Mouse (Mus musculus) intestine, embryonic 14.5 days (tissue): ENCODE measurements at regions not wholly inside any gene's neighbourhood (a gene's known extent, or its start where the extent isn't known, plus 50 kb on each side); places are given as distances from the start of the nearest gene placed in this dataset.

ENCODE experiments used
- ATAC-seq: fragments of 200-750 bp; cut with Nextera tagmentation; replicated peaks from 2 replicates; pipeline ENCODE4 v1.8.0; 2017; ENCODE audit warnings: low read depth, moderate number of reproducible peaks, moderate TSS enrichment, moderate library complexity; ENCODE audit not compliant: low FRiP score, low TSS enrichment
- DNase-seq: peaks from one replicate; pipeline ENCODE4 v3.0.0-alpha.2; 2018; ENCODE audit warnings: low spot score
- H3K27ac ChIP-seq: fragments of 300-500 bp; sonication (generic); 2 replicates; pipeline ENCODE4 v1.5.1; 2014; ENCODE audit warnings: low read depth, mild to moderate bottlenecking, control low read depth
- H3K27me3 ChIP-seq: fragments of 300-500 bp; sonication (generic); replicated peaks from 2 replicates; pipeline ENCODE4 v1.6.1; 2014; ENCODE audit warnings: low read length, control low read depth; ENCODE audit not compliant: control insufficient read depth, insufficient read depth
- H3K36me3 ChIP-seq: fragments of 300-500 bp; sonication (generic); 2 replicates; pipeline ENCODE4 v1.6.1; 2014; ENCODE audit warnings: low read length, control low read depth; ENCODE audit not compliant: control insufficient read depth, insufficient read depth
- H3K4me1 ChIP-seq: fragments of 300-500 bp; sonication (generic); replicated peaks from 2 replicates; pipeline ENCODE4 v1.6.1; 2014; ENCODE audit warnings: low read length, control low read depth, mixed read lengths; ENCODE audit not compliant: control insufficient read depth, insufficient read depth
- H3K4me2 ChIP-seq: fragments of 300-500 bp; sonication (generic); 2 replicates; pipeline ENCODE4 v1.6.1; 2014; ENCODE audit warnings: low read length
- H3K4me3 ChIP-seq: fragments of 300-500 bp; sonication (generic); 2 replicates; pipeline ENCODE4 v1.5.1; 2014; ENCODE audit warnings: low read depth, low read length, control low read depth, mixed read lengths
- H3K9ac ChIP-seq: fragments of 300-500 bp; sonication (generic); 2 replicates; pipeline ENCODE4 v1.6.1; 2014; ENCODE audit warnings: mild to moderate bottlenecking, low read length
- H3K9me3 ChIP-seq: fragments of 300-500 bp; sonication (generic); 2 replicates; pipeline ENCODE4 v1.6.1; 2016; ENCODE audit warnings: low read length, control low read depth; ENCODE audit not compliant: control insufficient read depth
- WGBS: fragments of 180-500 bp; shearing (Covaris S2); extraction: QIAGEN DNeasy Blood & Tissue Kit; methylation state at CpG from one replicate; pipeline ENCODE4 v1.1.7; 2014; 5-methylcytosine and 5-hydroxymethylcytosine counted together

GRCm38 (mm10) chr3:132237344-132237743 lies 152.3 kb downstream of the Dkk2 start:
- 79% methylated on average over 3 of the region's 3 CpGs for WGBS
- H3K36me3 ChIP-seq = no peaks in the 10 kb centered on the region
- DNase-seq = no peak
- H3K4me3 ChIP-seq = no peak overlapping the region
- H3K9me3 ChIP-seq = no peaks in the 10 kb centered on the region
- no peaks in the 10 kb centered on the region for H3K27me3 ChIP-seq
- no peak overlapping the region for H3K27ac ChIP-seq
- no peaks in the 10 kb centered on the region for H3K4me1 ChIP-seq
- H3K4me2 ChIP-seq = no peak overlapping the region
- H3K9ac ChIP-seq = no peak overlapping the region
- no peak for ATAC-seq

GRCm38 (mm10) chr3:132257834-132258233 lies 172.7 kb downstream of the Dkk2 start:
- ATAC-seq (no peak), DNase-seq (no peak)
- Histone ChIP-seq H3K4me3 (no peak overlapping the region), H3K4me1 (no peaks in the 10 kb centered on the region), H3K27me3 (no peaks in the 10 kb centered on the region), H3K9me3 (0 out of 2 replicates have a peak, but pooled peaks cover 10% of the 10 kb centered on the region), H3K27ac (no peak overlapping the region), H3K4me2 (no peak overlapping the region), H3K9ac (no peak overlapping the region), H3K36me3 (no peaks in the 10 kb centered on the region)
- 90% methylated on average over 1 of the region's 1 CpGs for WGBS

- Histone ChIP-seq H3K27ac (no peak overlapping the region), H3K4me3 (no peak overlapping the region), H3K9me3 (no peaks in the 10 kb centered on the region), H3K4me2 (no peak overlapping the region), H3K27me3 (no peaks in the 10 kb centered on the region), H3K36me3 (no peaks in the 10 kb centered on the region), H3K4me1 (no peaks in the 10 kb centered on the region), H3K9ac (no peak overlapping the region)
- DNase-seq (no peak), ATAC-seq (no peak)
- 60% methylated on average over 1 of the region's 1 CpGs for WGBS
These were observed 184.5 kb downstream of the Dkk2 start for GRCm38 (mm10) chr3:132269641-132270040.

- WGBS = 83% methylated on average over 10 of the region's 10 CpGs
- ATAC-seq (no peak), DNase-seq (no peak)
- Histone ChIP-seq H3K4me1 (no peaks in the 10 kb centered on the region), H3K4me2 (no peak overlapping the region), H3K4me3 (no peak overlapping the region), H3K9ac (no peak overlapping the region), H3K27me3 (no peaks in the 10 kb centered on the region), H3K36me3 (no peaks in the 10 kb centered on the region), H3K27ac (no peak overlapping the region), H3K9me3 (no peaks in the 10 kb centered on the region)
These were observed 189.7 kb downstream of the Dkk2 start for GRCm38 (mm10) chr3:132274786-132275185.

- Histone ChIP-seq H3K4me1 (no peaks in the 10 kb centered on the region), H3K27ac (no peak overlapping the region), H3K4me2 (no peak overlapping the region), H3K9ac (no peak overlapping the region), H3K9me3 (no peaks in the 10 kb centered on the region), H3K4me3 (no peak overlapping the region), H3K27me3 (no peaks in the 10 kb centered on the region), H3K36me3 (no peaks in the 10 kb centered on the region)
- DNase-seq (no peak), ATAC-seq (no peak)
- 32% methylated on average over 1 of the region's 1 CpGs for WGBS
These were observed 192.7 kb downstream of the Dkk2 start for GRCm38 (mm10) chr3:132277771-132278170.

GRCm38 (mm10) chr3:132287714-132288113 lies 202.6 kb downstream of the Dkk2 start:
- H3K4me3 ChIP-seq = no peak overlapping the region
- DNase-seq (no peak), ATAC-seq (no peak)
- H3K9me3 ChIP-seq = no peaks in the 10 kb centered on the region
- H3K4me1 ChIP-seq = no peaks in the 10 kb centered on the region
- WGBS = 53% methylated on average over 3 of the region's 3 CpGs
- no peaks in the 10 kb centered on the region for H3K36me3 ChIP-seq
- no peaks in the 10 kb centered on the region for H3K27me3 ChIP-seq
- no peak overlapping the region for H3K9ac ChIP-seq
- no peak overlapping the region for H3K27ac ChIP-seq
- H3K4me2 ChIP-seq = no peak overlapping the region

GRCm38 (mm10) chr3:132326961-132327360 lies 241.9 kb downstream of the Dkk2 start:
- ATAC-seq (no peak), DNase-seq (no peak)
- Histone ChIP-seq H3K27ac (no peak overlapping the region), H3K27me3 (no peaks in the 10 kb centered on the region), H3K4me2 (no peak overlapping the region), H3K9me3 (no peaks in the 10 kb centered on the region), H3K4me1 (no peaks in the 10 kb centered on the region), H3K4me3 (no peak overlapping the region), H3K36me3 (no peaks in the 10 kb centered on the region), H3K9ac (no peak overlapping the region)
- WGBS = 87% methylated on average over 4 of the region's 4 CpGs

- no peak overlapping the region for H3K27ac ChIP-seq
These were observed 258.5 kb downstream of the Dkk2 start for GRCm38 (mm10) chr3:132343625-132344024.

GRCm38 (mm10) chr3:132345856-132346255 lies 260.8 kb downstream of the Dkk2 start:
- no peaks in the 10 kb centered on the region for H3K9me3 ChIP-seq
- 0 out of 2 replicates have a peak, but pooled peaks cover 4% of the 10 kb centered on the region for H3K4me1 ChIP-seq
- no peaks in the 10 kb centered on the region for H3K36me3 ChIP-seq
- no peak overlapping the region for H3K4me2 ChIP-seq
- no peak overlapping the region for H3K9ac ChIP-seq
- no peaks in the 10 kb centered on the region for H3K27me3 ChIP-seq
- WGBS = 82% methylated on average over 1 of the region's 1 CpGs
- no peak overlapping the region for H3K27ac ChIP-seq
- no peak for DNase-seq
- no peak overlapping the region for H3K4me3 ChIP-seq
- no peak for ATAC-seq

More at GRCm38 (mm10) chr3:132343625-132344024, 258.5 kb downstream of the Dkk2 start:
- 0 out of 2 replicates have a peak, but pooled peaks cover 4% of the 10 kb centered on the region for H3K4me1 ChIP-seq
- no peaks in the 10 kb centered on the region for H3K36me3 ChIP-seq
- no peaks in the 10 kb centered on the region for H3K9me3 ChIP-seq
- no peak for DNase-seq
- 18% methylated on average over 3 of the region's 3 CpGs for WGBS
- ATAC-seq = no peak
- H3K4me3 ChIP-seq = no peak overlapping the region
- no peaks in the 10 kb centered on the region for H3K27me3 ChIP-seq
- no peak overlapping the region for H3K9ac ChIP-seq
- H3K4me2 ChIP-seq = no peak overlapping the region
